In the genomic region with DNA sequence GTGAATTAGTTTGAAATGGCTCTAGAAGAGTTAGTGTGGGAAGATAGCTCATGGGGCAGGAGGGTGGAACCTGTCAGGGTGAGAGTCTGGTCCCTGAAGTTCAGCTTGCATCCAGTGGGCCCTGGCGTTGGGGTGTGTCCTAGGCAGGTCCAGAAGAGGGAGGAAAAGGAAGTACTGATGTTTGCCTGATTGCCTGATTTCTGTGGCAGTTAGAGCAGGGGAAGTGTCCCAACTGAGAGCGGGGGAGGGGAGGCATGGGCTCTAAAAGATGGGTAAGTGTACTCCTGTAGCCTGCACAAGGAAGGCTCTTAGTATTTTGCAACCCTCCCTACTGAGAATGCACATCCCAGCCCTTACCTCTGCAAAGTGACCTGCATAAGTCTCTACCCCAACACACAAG, we compare ENCODE assay signal across 9 mouse cellular contexts. TPM values are rescaled to one million over a fixed set of nuclear protein-coding genes. Genes with fewer than 3 reads are reported as not detected.
DNase-seq lines count a peak whose midpoint lies in the region; ATAC-seq and TF ChIP-seq lines count a peak whose summit lies in the region.
"Had no signal": no experiment of that assay in that cellular context is flagged by ENCODE, and none has a peak within 500 bp of the region (broad histone marks: within the 10 kb centered on the region; RNA-seq: fewer than 3 reads in every experiment).

No protein-coding gene starts in this region.

- no peaks in the 10 kb centered on the region for H3K9me3 ChIP-seq in lung, postnatal 0 days (ENCODE audit: low read length)

- H3K36me3 ChIP-seq in thymus, adult 2 months (ENCODE audit: control insufficient read depth, insufficient read depth, low read length), result peaks cover 31% of the 10 kb centered on the region
- peaks cover 16% of the 10 kb centered on the region; the same call in 1 of the 2 replicates for H3K36me3 ChIP-seq in lung, postnatal 0 days (ENCODE audit: insufficient read depth, low read length)

- no peak overlapping the region for H3K4me2 ChIP-seq in lung, postnatal 0 days (replicated peaks; ENCODE audit: low read depth, low read length)

- no peak overlapping the region for H3K9ac ChIP-seq in lung, postnatal 0 days (replicated peaks; ENCODE audit: low read depth)

- TF ChIP-seq CTCF in thymus, adult 2 months (IDR thresholded peaks at IDR 0.05; ENCODE audit: borderline replicate concordance, control insufficient read depth, extremely low read depth, insufficient read depth, low read length, poor library complexity), result no peak
- TF ChIP-seq CTCF in lung, postnatal 0 days (IDR thresholded peaks at IDR 0.05), result no peak

- TF ChIP-seq POLR2A in thymus, adult 2 months (IDR thresholded peaks at IDR 0.05; ENCODE audit: control insufficient read depth, extremely low read depth, insufficient read depth, low read length, poor library complexity), result no peak

- H3K27ac ChIP-seq in thymus, adult 2 months (ENCODE audit: control insufficient read depth, insufficient read depth, low read length), result peak overlapping the region; percentile 32; the same call in 1 of the 2 replicates
- H3K27ac ChIP-seq in lung, postnatal 0 days (ENCODE audit: low read length), result peak overlapping the region; percentile 76

- no peak for ATAC-seq in CD4-positive, CD25-positive, alpha-beta regulatory T cell, adult 4 months
- ATAC-seq in lung, postnatal 0 days, result peak; percentile 29
- ATAC-seq: hindbrain, embryonic 16.5 days had no signal

- no peaks in the 10 kb centered on the region for H3K27me3 ChIP-seq in thymus, adult 2 months (ENCODE audit: control insufficient read depth, insufficient read depth, low read length)
- H3K27me3 ChIP-seq in lung, postnatal 0 days (replicated peaks; ENCODE audit: insufficient read depth, low read length), result no peaks in the 10 kb centered on the region

- 40% methylated on average over 2 of the region's 2 CpGs for WGBS in thymus, adult 2 months
- WGBS in lung, postnatal 0 days, result 47% methylated on average over 2 of the region's 2 CpGs

- H3K4me3 ChIP-seq in thymus, adult 2 months (ENCODE audit: control insufficient read depth, insufficient read depth, low read length), result no peak overlapping the region
- H3K4me3 ChIP-seq in lung, postnatal 0 days (ENCODE audit: low read depth, low read length), result no peak overlapping the region

- DNase-seq in CD4-positive, CD25-positive, alpha-beta regulatory T cell, adult 2 months (ENCODE audit: low read depth, low spot score), result peak; percentile 39
- peak; percentile 29 for DNase-seq in thymus, adult 2 months
- no peak for DNase-seq in thymus, adult 18-20 months
- DNase-seq in lung, postnatal 0 days (ENCODE audit: low spot score), result peak; percentile 70
- peak; percentile 62 for DNase-seq in thymus, postnatal 4 days
- DNase-seq in frontal cortex, postnatal 25 days (ENCODE audit: low spot score in 2 of 2), result no peak
- DNase-seq in cerebellum, postnatal 4 days (ENCODE audit: low spot score in 2 of 2), result no peak

- H3K4me1 ChIP-seq in thymus, adult 2 months (replicated peaks; ENCODE audit: control insufficient read depth, insufficient read depth, low read length), result peaks cover 48% of the 10 kb centered on the region
- H3K4me1 ChIP-seq in lung, postnatal 0 days (ENCODE audit: insufficient read depth, low read depth, low read length), result peaks cover 53% of the 10 kb centered on the region

- peak; percentile 13; the same call in 1 of the 2 replicates for TF ChIP-seq EP300 in lung, postnatal 0 days (IDR thresholded peaks at IDR 0.05)

RNA-seq across cellular contexts. Expression of gene Rhog, which starts 12.0 kb away (rescaled TPM):
- polyA plus RNA-seq in CD4-positive, CD25-positive, alpha-beta regulatory T cell, adult 4 months (2017; shearing (Covaris generic)), result 100 to 1,000 TPM; 146 to 173 TPM
- polyA plus RNA-seq in thymus, adult 2 months (2012; rRNA removed), result 221 and 282 TPM in 2 replicates
- 133 and 141 TPM in 2 replicates for polyA plus RNA-seq in lung, postnatal 0 days (2015; fragmentation: Nextera tagmentation; extraction: Ambion mirVana)

RNA-seq across cellular contexts. Expression of gene Stim1, which starts 23.7 kb away (rescaled TPM):
- polyA plus RNA-seq in CD4-positive, CD25-positive, alpha-beta regulatory T cell, adult 4 months (2017; shearing (Covaris generic)), result 10 to 100 TPM; 48.9 to 54.7 TPM
- polyA plus RNA-seq in thymus, adult 2 months (2012; rRNA removed), result 98.6 and 107 TPM in 2 replicates
- polyA plus RNA-seq in lung, postnatal 0 days (2015; fragmentation: Nextera tagmentation; extraction: Ambion mirVana), result 18.6 and 19.1 TPM in 2 replicates

RNA-seq across cellular contexts. Expression of gene Pgap2, which starts 33.9 kb away (rescaled TPM):
- polyA plus RNA-seq in CD4-positive, CD25-positive, alpha-beta regulatory T cell, adult 4 months (2017; shearing (Covaris generic)), result 10 to 100 TPM; 46.8 to 60.4 TPM
- polyA plus RNA-seq in thymus, adult 2 months (2012; rRNA removed), result 99.7 and 131 TPM in 2 replicates
- polyA plus RNA-seq in lung, postnatal 0 days (2015; fragmentation: Nextera tagmentation; extraction: Ambion mirVana), result 109 and 137 TPM in 2 replicates

RNA-seq across cellular contexts. Expression of gene Nup98, which starts 33.9 kb away (rescaled TPM):
- polyA plus RNA-seq in CD4-positive, CD25-positive, alpha-beta regulatory T cell, adult 4 months (2017; shearing (Covaris generic)), result 10 to 100 TPM; 37.2 to 39.6 TPM
- 23.7 and 28.1 TPM in 2 replicates for polyA plus RNA-seq in thymus, adult 2 months (2012; rRNA removed)
- polyA plus RNA-seq in lung, postnatal 0 days (2015; fragmentation: Nextera tagmentation; extraction: Ambion mirVana), result 15.5 and 17.0 TPM in 2 replicates

Comparison
In these comparisons a context has a peak if more than half of its experiments do, and no peak if none do; other contexts are left out.
1. DNase-seq: peak in CD4-positive, CD25-positive, alpha-beta regulatory T cell, adult 2 months (single experiment), thymus, adult 2 months (single experiment), lung, postnatal 0 days (single experiment) and thymus, postnatal 4 days (single experiment); none in thymus, adult 18-20 months (0 of 2), frontal cortex, postnatal 25 days (0 of 2) and cerebellum, postnatal 4 days (0 of 2).